Mouse (Mus musculus) bone marrow, adult 2 months (tissue): ENCODE measurements around the gene Sstr4.

Source experiments
- CTCF ChIP-seq: fragments of 200-500 bp; IDR thresholded peaks from 2 replicates; pipeline ENCODE4 v1.5.1; 2011; ENCODE audit warnings: low read length, control low read depth; ENCODE audit not compliant: control insufficient read depth, insufficient read depth
- POLR2A ChIP-seq: fragments of 200-500 bp; IDR thresholded peaks from 2 replicates; pipeline ENCODE4 v1.6.1; 2011; ENCODE audit warnings: low read depth, mild to moderate bottlenecking, control low read depth, low read length, borderline replicate concordance; ENCODE audit not compliant: control insufficient read depth

GRCm38 (mm10) chr2:148421112-148421511 is 26.0 kb downstream of the Sstr4 start:
- no peak for TF ChIP-seq CTCF
- TF ChIP-seq POLR2A, result no peak
